Mouse (Mus musculus): Measurements from ENCODE around the gene Mrpl12. TPM values are rescaled to one million over a fixed set of nuclear protein-coding genes. Genes with fewer than 3 reads are reported as not detected.

Gene Mrpl12
- 278 and 304 TPM in 2 replicates for polyA plus RNA-seq (2012; ENCODE audit: insufficient read depth, insufficient read length, missing spikeins)

DNA sequence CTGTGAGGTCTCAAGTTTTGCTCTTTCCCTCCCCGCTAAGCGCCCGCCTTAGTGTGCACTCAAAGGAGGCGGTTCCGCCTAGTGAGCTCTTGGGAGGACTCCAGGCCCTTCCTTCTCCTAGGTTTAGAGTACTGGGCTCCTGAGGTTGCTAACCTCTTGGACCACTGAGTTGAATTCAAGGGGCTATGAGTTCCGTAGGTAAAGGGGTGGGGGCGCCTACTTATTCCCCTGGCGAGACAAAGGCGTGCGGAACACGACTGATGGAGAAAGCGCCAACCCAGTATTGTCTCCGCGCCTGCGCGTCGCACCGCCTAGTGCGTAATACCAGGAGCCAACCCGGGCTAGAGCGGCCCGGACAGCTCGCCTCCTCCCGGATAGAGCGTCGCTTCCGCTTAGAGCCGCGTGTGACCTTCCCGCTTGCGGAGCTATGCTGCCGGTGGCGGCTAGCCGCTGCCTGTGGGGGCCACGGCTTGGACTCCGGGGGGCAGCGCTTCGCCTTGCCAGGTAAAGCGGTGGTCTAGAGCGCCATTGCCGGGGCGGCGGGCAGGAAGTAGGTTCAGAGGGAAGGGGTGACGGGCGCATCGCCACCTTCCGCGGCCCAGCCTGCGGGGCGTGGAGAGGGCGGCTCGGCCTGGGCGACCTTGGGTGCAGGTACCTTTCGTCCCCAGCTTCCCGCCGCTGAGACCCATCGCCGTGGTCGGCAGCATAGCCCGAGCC lies at the start of gene Mrpl12:
Gene Mrpl12, plus strand, starts transcription at position 349 of the 717 bp plus-strand sequence.
- peak within 1 kb of the TSS; percentile 89 for H3K4me3 ChIP-seq (ENCODE audit: insufficient read depth, low read depth, low read length)
- H3K27ac ChIP-seq (replicated peaks; ENCODE audit: low read depth, low read length), result peak within 1 kb of the TSS; percentile 83
- H3K4me1 ChIP-seq (ENCODE audit: control insufficient read depth, insufficient read depth, insufficient read length, low read length), result no peaks in the 10 kb centered on the region; the same call in 1 of the 2 replicates

DNA sequence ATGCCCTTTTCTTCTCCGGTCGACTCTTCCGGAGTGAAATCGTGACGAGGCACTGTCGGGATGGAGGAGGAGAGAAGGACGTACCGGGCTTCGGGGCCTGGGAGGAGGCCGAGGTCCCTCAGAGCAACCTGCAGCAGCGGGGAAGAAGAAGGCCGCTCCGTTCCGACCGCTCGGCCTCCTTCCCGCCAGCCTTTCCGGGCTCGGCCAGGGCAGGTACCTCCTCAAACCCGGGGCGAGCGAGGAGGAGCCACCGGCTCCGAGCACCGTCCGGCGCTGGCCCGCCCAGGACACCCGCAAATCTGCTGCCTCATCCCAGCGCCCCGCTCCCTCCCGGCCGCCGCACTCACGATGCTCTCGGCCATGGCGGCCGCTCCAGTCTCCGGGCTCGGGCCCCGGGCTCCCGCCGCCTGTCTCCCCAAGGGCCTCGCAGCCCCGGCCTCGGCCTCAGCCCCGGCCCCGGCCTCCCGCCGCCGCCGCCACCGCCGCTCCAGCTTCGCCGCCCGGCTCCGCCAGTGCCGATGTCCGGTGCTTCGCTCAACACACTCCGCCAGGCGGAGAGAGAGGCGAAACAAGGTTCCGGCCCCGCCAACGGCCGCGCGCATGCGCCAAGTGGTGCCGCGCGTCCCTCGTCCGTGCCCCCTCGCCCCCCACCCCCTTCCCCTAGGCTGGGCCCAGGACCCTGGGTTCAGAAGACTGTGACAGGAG lies 47.1 kb upstream of the Mrpl12 start, which contains the start of gene Nploc4:
Gene Nploc4, minus strand, starts transcription at position 557 of the 705 bp plus-strand sequence.
- Histone ChIP-seq H3K4me3 (ENCODE audit: insufficient read depth, low read depth, low read length) (peak within 1 kb of the TSS; percentile 85), H3K4me1 (ENCODE audit: control insufficient read depth, insufficient read depth, insufficient read length, low read length) (peaks cover 6% of the 10 kb centered on the region; the same call in 1 of the 2 replicates), H3K27ac (replicated peaks; ENCODE audit: low read depth, low read length) (peak within 1 kb of the TSS; percentile 68)

DNA sequence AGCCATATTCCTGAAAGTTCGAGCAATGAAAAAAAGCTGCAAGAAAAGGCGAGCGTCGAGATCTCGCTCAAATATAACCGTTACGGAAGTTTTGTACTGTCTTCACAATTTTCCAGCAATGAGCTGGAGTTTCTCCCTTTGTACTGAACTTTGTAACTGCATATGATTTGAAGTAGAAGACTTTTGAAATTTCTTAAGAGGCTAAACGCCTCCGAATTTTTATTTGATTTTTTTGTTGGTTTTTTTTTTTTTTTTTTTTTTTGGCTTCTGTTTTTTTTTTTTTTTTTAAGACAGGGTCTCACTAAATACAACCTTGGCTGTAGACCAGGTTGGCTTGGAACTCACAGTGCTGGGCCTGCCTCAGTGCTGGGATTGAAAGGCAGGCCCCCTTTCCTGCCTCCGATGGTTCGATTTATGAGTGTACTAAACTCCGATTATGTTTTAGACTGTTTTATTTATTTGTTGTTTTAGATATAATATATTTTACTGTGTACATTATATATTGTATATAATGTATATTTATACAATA lies 46.5 kb upstream of the Mrpl12 start:
- Histone ChIP-seq H3K4me1 (ENCODE audit: control insufficient read depth, insufficient read depth, insufficient read length, low read length) (peaks cover 6% of the 10 kb centered on the region; the same call in 1 of the 2 replicates), H3K4me3 (ENCODE audit: insufficient read depth, low read depth, low read length) (peak overlapping the region; percentile 85), H3K27ac (replicated peaks; ENCODE audit: low read depth, low read length) (no peak overlapping the region)

DNA sequence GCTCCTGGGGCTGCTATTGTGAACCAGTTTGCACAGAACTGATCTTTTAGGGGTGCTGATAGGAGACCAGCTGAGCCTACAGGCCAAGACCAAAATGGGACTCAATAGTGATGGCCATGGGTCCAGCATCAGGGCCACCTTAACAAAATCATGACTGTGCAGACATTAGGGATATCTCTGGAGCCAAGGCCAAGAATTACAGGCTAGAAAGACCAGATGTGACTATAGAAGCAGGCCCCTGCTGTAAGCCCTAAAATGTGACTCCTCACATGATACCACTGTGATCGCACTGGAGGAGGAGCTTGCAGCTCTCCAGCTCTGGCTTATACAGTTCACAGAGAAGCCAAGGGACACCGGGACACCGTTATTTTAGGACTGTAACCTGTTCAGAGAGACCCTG lies 42.1 kb upstream of the Mrpl12 start, which contains the start of gene Tspan10:
Gene Tspan10, plus strand, starts transcription at position 301 of the 400 bp plus-strand sequence.
- no peak within 1 kb of the TSS for H3K4me3 ChIP-seq (ENCODE audit: insufficient read depth, low read depth, low read length)
- H3K27ac ChIP-seq (replicated peaks; ENCODE audit: low read depth, low read length), result no peak within 1 kb of the TSS
- no peaks in the 10 kb centered on the region for H3K4me1 ChIP-seq (ENCODE audit: control insufficient read depth, insufficient read depth, insufficient read length, low read length)

DNA sequence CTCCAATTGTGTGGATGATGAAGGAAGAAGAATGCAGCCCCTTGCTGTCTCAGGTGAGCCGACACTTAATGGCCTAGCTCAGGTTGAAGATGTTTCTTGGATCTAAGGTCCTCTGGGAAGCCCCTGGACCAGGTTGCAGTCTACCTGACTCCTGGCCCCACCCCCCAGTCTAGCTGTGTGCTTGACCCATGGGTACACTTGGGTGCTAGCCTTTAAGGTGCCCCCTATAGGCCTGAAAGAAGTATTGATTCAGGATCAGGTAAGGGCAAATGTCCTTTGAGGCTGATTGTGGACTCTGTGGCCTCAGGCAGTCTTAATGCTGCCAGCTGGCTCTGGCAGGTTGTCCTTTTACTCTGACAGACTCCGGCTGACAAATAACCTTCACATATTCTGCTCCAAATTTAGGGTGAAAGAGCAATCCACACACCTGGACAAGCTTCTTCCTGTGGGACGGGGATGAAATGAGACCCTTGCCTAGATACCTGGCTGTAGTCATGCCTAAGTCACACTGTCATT lies 41.6 kb upstream of the Mrpl12 start:
- H3K4me3 ChIP-seq (ENCODE audit: insufficient read depth, low read depth, low read length), result no peak overlapping the region
- H3K27ac ChIP-seq (replicated peaks; ENCODE audit: low read depth, low read length), result no peak overlapping the region
- H3K4me1 ChIP-seq (ENCODE audit: control insufficient read depth, insufficient read depth, insufficient read length, low read length), result no peaks in the 10 kb centered on the region

DNA sequence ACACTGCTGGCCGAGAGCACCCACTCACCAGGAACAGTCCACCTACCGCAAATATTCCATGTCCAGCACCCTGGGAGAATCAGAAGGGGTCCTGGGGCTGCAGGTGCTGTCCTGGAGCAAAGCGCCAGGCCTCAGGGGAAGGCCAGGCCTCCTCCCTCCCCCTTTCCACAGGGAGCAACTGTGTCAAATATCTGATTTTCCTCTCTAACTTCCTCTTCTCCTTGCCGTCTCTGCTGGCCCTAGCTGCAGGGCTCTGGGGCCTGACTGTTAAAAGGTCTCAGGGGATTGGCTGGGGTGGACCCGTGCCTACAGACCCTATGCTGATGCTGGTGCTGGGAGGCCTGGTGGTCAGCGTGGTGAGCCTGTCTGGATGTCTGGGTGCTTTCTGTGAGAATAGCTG lies 40.3 kb upstream of the Mrpl12 start:
- H3K4me1 ChIP-seq (ENCODE audit: control insufficient read depth, insufficient read depth, insufficient read length, low read length), result no peaks in the 10 kb centered on the region
- no peak overlapping the region for H3K4me3 ChIP-seq (ENCODE audit: insufficient read depth, low read depth, low read length)
- H3K27ac ChIP-seq (replicated peaks; ENCODE audit: low read depth, low read length), result no peak overlapping the region

DNA sequence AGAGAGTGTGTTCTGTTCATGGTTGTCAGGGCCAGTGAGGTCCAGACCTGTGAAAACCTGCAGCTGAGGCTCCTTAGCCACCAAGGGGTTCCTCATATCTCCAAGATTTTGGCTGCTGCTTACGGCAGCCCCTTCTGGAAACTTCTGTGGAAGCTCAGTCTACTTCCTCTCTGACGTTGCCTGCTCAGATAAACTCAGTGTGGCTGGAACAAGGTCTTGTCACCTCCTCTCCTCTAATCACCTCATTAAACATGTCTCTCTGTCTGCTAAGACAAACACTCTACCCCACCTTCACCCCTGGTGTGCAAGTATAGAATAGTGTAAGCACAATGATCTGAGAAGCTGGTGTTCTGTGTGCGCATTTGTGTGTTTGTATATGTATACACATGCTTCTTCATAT lies 38.9 kb upstream of the Mrpl12 start:
- no peak overlapping the region for H3K4me3 ChIP-seq (ENCODE audit: insufficient read depth, low read depth, low read length)
- no peaks in the 10 kb centered on the region for H3K4me1 ChIP-seq (ENCODE audit: control insufficient read depth, insufficient read depth, insufficient read length, low read length)
- no peak overlapping the region for H3K27ac ChIP-seq (replicated peaks; ENCODE audit: low read depth, low read length)

DNA sequence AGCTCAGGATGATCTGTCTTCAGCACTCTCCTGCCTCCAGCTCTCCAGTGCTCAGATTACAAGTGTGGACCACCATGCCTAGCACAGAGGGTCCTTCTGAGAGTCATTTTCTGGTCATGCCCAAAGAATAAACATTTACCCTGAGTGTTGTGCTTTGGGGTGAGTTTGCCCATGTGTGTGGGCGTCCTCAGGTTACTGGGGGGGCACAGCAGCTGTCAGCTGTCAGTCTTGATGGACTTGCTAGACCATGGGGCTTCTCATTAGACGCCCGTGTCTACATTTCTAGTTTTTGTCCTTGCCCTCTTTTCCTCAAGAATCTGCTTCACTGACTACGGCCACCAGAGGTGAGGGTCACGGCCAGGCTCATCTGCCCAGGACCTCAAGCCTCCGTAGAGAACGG lies 37.2 kb upstream of the Mrpl12 start:
- Histone ChIP-seq H3K4me1 (ENCODE audit: control insufficient read depth, insufficient read depth, insufficient read length, low read length) (no peaks in the 10 kb centered on the region), H3K27ac (replicated peaks; ENCODE audit: low read depth, low read length) (no peak overlapping the region), H3K4me3 (ENCODE audit: insufficient read depth, low read depth, low read length) (no peak overlapping the region)

DNA sequence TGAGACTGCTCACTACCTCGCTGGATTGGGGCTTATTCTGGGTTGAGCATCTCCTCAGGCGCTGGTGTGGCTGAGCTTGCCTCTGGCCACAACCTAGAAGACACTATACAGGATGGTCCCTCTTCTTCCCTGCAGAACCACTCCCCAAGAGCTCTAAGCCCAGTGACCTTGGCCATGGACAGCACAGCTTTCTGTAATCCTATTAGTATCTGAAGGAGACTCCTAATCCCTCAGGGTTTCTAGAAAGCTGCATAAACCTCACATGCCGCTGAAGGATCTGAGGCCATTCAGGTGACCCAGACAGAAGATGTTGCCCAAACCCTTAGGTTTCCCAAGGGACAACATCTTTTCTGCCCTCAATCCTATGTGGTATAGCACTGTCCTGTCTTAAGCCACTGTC lies 32.2 kb upstream of the Mrpl12 start:
- Histone ChIP-seq H3K4me1 (ENCODE audit: control insufficient read depth, insufficient read depth, insufficient read length, low read length) (no peaks in the 10 kb centered on the region), H3K4me3 (ENCODE audit: insufficient read depth, low read depth, low read length) (no peak overlapping the region), H3K27ac (replicated peaks; ENCODE audit: low read depth, low read length) (no peak overlapping the region)

DNA sequence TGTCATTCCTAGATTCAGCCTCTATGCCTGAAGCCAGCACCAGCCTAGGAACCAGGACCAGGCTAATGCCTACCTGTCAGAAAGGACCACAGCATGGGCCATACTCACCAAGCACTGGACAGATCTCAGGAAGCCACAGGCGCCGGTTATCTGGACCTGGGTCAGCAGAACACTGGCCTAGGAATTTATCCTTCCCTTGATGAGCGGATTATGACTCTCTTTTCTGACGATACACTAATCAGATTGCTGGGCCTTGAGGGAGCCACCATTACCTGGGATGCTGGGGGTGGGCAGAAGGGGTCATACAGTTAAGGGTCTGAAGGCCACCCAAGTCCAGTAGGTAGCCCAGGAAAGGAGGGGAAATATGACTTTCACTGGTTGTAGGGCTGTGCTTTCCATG lies 31.1 kb upstream of the Mrpl12 start, which contains the start of gene Pde6g:
Gene Pde6g, minus strand, starts transcription at position 195 of the 400 bp plus-strand sequence.
- Histone ChIP-seq H3K4me1 (ENCODE audit: control insufficient read depth, insufficient read depth, insufficient read length, low read length) (no peaks in the 10 kb centered on the region), H3K4me3 (ENCODE audit: insufficient read depth, low read depth, low read length) (no peak within 1 kb of the TSS), H3K27ac (replicated peaks; ENCODE audit: low read depth, low read length) (no peak within 1 kb of the TSS)

DNA sequence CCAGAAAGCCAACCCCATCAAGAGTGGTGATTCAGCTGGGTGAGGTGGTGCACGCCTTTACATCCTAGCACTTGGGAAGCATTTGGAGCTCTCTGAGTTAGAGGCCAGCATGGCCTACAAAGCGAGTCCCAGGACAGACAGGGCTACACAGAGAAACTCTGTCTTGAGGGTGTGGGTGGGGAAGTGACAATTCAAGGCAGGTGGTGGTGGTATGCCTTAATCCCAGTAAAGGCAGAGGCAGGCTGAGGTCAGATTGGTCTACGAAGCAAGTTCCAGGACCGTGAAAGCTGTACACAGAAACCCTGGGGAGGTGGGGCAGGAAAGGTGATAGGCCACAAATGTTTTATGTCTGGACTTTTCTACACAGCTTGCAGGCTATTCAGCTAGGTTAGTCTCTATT lies 29.4 kb upstream of the Mrpl12 start:
- H3K4me3 ChIP-seq (ENCODE audit: insufficient read depth, low read depth, low read length), result no peak overlapping the region
- no peak overlapping the region for H3K27ac ChIP-seq (replicated peaks; ENCODE audit: low read depth, low read length)
- H3K4me1 ChIP-seq (ENCODE audit: control insufficient read depth, insufficient read depth, insufficient read length, low read length), result no peaks in the 10 kb centered on the region

DNA sequence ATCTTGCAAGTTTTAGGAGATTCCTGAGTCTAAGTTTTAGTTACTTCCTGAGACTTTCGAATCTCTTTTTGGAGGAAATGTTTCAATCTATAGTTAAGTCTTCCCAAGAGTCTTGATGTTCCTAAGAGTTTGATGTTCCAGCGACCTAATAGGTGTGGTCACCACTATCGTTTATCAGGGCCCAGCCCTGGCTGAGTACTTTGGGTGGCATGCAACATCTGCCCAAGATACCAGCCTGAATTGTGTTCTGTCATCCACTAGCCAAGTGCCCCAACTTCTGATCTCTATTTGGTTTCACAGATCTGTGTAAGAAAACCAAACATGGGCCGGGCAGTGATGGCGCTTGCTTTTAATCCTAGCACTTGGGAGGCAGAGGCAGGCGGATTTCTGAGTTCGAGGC lies 29.0 kb upstream of the Mrpl12 start:
- no peaks in the 10 kb centered on the region for H3K4me1 ChIP-seq (ENCODE audit: control insufficient read depth, insufficient read depth, insufficient read length, low read length)
- H3K4me3 ChIP-seq (ENCODE audit: insufficient read depth, low read depth, low read length), result no peak overlapping the region
- H3K27ac ChIP-seq (replicated peaks; ENCODE audit: low read depth, low read length), result no peak overlapping the region

DNA sequence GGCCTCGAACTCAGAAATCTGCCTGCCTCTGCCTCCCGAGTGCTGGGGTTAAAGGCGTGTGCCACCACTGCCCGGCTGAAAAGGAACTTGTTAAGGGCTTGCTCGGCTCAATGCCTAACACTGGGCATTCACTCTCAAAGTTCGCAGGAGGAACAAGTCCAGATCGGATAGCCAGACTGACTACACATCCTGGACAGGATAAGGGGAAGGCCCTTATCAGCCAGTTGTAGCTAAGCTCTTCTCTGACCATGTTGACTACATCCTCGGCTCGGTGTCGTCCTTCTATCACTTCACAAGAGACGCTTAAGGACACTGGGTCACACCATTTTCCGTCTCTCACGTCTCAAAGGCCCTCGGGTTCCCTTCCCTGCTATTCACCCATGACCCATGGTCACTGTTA lies 27.0 kb upstream of the Mrpl12 start:
- Histone ChIP-seq H3K27ac (replicated peaks; ENCODE audit: low read depth, low read length) (peak overlapping the region; percentile 79), H3K4me3 (ENCODE audit: insufficient read depth, low read depth, low read length) (peak overlapping the region; percentile 88), H3K4me1 (ENCODE audit: control insufficient read depth, insufficient read depth, insufficient read length, low read length) (no peaks in the 10 kb centered on the region)

DNA sequence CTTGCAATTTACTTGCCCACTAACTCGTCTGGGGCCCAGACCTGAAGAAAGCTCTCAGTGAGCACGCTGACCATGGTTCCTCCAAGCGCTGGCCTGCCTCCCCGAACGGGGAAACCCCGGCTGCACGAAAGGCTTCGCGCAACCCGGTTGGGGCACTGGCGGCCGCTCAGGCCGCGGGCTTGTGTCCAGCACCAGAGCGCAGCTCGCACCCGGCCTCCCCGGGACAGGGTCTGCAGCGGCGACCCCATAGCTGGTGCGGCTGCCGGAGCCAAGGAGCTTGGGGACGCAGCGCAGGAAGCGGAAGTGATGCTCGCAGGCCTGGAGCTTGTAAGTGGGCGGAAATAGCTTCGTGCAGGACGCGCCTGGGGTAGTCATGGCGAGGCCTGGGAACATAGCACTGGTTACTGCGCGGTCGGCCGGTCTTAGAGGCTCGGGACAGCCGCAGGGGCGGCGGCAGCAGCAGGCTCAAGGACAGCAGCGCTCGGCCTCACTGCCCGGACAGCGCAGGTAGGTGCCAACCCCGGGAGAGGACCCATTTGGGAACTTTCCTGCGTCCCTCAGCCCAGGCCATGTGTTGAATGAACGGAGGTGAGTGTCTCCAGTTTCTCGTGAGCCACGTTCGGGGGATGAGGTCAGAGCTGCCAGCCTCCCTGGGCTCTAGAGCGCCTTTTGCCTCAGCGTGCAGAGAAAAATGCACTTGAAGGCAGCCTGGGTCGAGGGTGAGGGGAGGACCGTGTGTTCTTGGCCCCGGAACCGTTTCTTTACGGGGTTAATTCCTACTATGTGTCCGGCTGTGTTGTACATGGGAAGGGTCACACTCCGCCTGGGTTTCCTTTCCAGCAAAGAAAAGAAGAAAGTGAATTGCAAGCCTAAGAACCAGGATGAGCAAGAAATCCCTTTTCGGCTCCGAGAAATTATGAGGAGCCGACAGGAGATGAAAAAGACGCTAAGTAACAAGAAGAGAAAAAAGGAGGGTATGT lies 26.4 kb upstream of the Mrpl12 start, which contains the start of the genes Oxld1 and Ccdc137:
Gene Oxld1, minus strand, starts transcription at position 297 of the 980 bp plus-strand sequence.
Gene Ccdc137, plus strand, starts transcription at position 344 of the 980 bp plus-strand sequence.
- H3K27ac ChIP-seq (replicated peaks; ENCODE audit: low read depth, low read length), result peak within 1 kb of the TSS; percentile 79

More for the DNA sequence above, 26.4 kb upstream of the Mrpl12 start, which contains the start of the genes Oxld1 and Ccdc137:
- H3K4me3 ChIP-seq (ENCODE audit: insufficient read depth, low read depth, low read length), result peak within 1 kb of the TSS; percentile 88
- no peaks in the 10 kb centered on the region for H3K4me1 ChIP-seq (ENCODE audit: control insufficient read depth, insufficient read depth, insufficient read length, low read length)

All from brown adipose tissue, adult 24 weeks (tissue).